Mouse (Mus musculus): ENCODE measurements around the gene Mcam. TPM values are rescaled to one million over a fixed set of nuclear protein-coding genes. Genes with fewer than 3 reads are reported as not detected.

The Mcam gene
- 42.7 and 51.8 TPM in 2 replicates for polyA plus RNA-seq (2015; fragmentation: Nextera tagmentation; extraction: Ambion mirVana)

DNA sequence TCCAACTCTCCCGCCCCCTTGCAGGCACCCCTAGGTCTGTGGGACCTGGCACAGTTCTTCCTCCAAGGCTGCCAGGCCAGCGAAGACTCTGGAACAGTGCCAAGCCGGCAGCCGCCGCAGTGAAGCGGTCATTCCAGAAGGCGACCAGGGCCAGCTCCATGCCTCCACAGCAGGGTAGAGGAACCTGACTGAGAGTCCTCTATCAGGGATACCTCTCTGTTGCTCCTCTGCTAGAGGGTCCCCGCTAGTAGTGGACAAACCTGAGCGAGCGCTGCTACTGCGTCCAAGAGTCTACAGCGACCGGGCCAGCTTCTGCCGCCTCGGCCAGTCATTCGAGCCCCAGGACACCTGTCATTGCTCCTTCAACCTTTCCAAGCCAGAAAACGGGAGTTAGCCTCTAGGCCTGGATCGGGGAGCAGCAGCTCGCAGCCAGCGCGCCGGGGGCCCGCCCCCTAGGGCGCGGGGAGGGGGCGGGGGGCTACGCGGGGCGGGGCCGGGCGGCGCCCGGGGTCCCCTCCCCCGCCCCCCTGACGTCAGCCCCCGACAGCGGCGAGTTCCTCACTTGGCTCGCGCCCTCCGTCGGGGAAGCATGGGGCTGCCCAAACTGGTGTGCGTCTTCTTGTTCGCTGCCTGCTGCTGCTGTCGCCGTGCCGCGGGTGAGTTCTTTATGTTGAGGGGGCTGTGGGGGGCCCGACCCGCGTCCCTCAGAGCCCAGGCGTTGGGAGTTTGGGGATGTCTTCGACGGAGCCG lies at the start of gene Mcam:
TSS of gene Mcam (plus strand) at position 369 of the 750 bp plus-strand sequence.

DNA sequence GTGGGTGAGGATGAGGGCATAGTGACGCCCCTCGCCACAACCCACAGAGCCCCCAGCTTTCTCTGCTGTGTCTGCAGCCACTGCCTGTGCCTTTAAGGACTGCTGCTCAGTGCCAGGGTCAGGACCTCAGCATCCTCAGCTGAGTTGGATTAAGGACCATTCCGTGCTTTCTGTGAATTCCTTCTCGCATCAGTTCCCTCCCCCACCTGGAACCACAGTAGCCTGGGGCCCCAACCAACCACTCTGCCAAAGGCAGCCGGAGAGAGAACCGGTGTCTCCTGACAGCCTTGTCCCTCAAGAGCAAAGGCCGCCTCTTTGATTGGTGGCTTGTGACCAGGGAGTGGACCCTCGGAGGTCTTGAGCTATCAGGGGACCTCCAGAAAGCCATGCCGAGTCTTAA lies 32.8 kb upstream of the Mcam start, which contains the start of gene Mfrp:
TSS of gene Mfrp (plus strand) at position 240 of the 400 bp plus-strand sequence.

GRCm38 (mm10) chr9:44107110-44107509 lies 27.2 kb upstream of the Mcam start, which contains the start of gene C1qtnf5:
Gene C1qtnf5 (plus strand): TSS chr9:44107245.

DNA sequence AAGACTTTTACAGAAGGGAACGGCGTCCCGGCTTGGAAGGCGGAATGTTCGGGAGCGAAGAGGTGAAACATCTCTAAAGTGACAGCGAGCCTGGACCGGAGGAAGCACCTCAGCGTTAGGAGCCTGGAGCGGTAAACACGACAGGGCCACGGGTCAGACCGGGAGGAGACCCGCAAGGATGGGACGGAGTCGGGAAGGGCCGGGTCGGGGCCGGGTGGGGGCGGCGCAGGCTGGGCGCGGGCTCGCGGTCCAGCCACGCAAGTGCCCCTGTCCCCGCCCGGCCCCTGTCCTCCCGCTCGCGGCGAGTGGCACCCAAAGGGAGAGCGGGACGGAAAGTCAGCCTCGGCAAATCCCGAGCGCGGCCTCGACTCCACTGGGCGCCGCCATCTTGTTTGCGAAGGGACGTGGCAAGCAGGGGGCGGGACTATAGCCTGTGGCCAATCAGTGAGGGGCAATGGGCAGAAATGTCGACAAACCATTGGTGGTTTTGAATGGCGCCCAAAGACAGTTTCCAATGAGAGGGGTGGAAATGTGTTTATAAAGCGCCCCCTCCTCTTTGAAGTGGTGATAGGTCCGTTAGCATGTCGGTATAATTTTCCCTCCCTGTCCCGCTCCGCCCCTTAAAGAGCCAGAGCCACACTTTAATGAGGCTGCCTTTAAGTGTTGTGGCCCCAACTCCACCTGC lies 21.0 kb upstream of the Mcam start, which contains the start of the genes Gm49380 and Rnf26:
TSS of gene Gm49380 (minus strand) at position 396 of the 685 bp plus-strand sequence.
TSS of gene Rnf26 (minus strand) at position 413 of the 685 bp plus-strand sequence.

Other genes with a start within 250 kb of the Mcam start
- gene Thy1, start 91.1 kb upstream of the Mcam start, polyA plus RNA-seq (2015; fragmentation: Nextera tagmentation; extraction: Ambion mirVana): 4.5 and 5.8 TPM in 2 replicates
- 134 and 136 TPM in 2 replicates for gene Usp2, start 67.4 kb upstream of the Mcam start, polyA plus RNA-seq (2015; fragmentation: Nextera tagmentation; extraction: Ambion mirVana)
- gene Mfrp, start 32.7 kb upstream of the Mcam start, polyA plus RNA-seq (2015; fragmentation: Nextera tagmentation; extraction: Ambion mirVana): not detected in 2 replicates
- 3.1 and 4.4 TPM in 2 replicates for gene C1qtnf5, start 27.2 kb upstream of the Mcam start, polyA plus RNA-seq (2015; fragmentation: Nextera tagmentation; extraction: Ambion mirVana)
- gene Gm49380, start 21.0 kb upstream of the Mcam start, polyA plus RNA-seq (2015; fragmentation: Nextera tagmentation; extraction: Ambion mirVana): 0.21 TPM in 1 of 2 replicates, not detected in the other
- gene Rnf26, start 21.0 kb upstream of the Mcam start, polyA plus RNA-seq (2015; fragmentation: Nextera tagmentation; extraction: Ambion mirVana): 15.9 and 18.6 TPM in 2 replicates
- gene Cbl, start 99.6 kb downstream of the Mcam start, polyA plus RNA-seq (2015; fragmentation: Nextera tagmentation; extraction: Ambion mirVana): 4.2 and 5.2 TPM in 2 replicates
- not detected in 2 replicates for gene Ccdc153, start 106.2 kb downstream of the Mcam start, polyA plus RNA-seq (2015; fragmentation: Nextera tagmentation; extraction: Ambion mirVana)
- not detected in 2 replicates for gene Pdzd3, start 117.0 kb downstream of the Mcam start, polyA plus RNA-seq (2015; fragmentation: Nextera tagmentation; extraction: Ambion mirVana)
- 10.4 and 10.9 TPM in 2 replicates for gene Nlrx1, start 134.1 kb downstream of the Mcam start, polyA plus RNA-seq (2015; fragmentation: Nextera tagmentation; extraction: Ambion mirVana)
- 0.38 and 0.58 TPM in 2 replicates for gene Abcg4, start 154.1 kb downstream of the Mcam start, polyA plus RNA-seq (2015; fragmentation: Nextera tagmentation; extraction: Ambion mirVana)
- gene Hinfp, start 171.2 kb downstream of the Mcam start, polyA plus RNA-seq (2015; fragmentation: Nextera tagmentation; extraction: Ambion mirVana): 7.5 and 7.7 TPM in 2 replicates
- gene C2cd2l, start 185.8 kb downstream of the Mcam start, polyA plus RNA-seq (2015; fragmentation: Nextera tagmentation; extraction: Ambion mirVana): 3.5 and 6.5 TPM in 2 replicates
- 19.2 and 20.1 TPM in 2 replicates for gene Dpagt1, start 191.6 kb downstream of the Mcam start, polyA plus RNA-seq (2015; fragmentation: Nextera tagmentation; extraction: Ambion mirVana)
- gene H2afx, start 200.2 kb downstream of the Mcam start, polyA plus RNA-seq (2015; fragmentation: Nextera tagmentation; extraction: Ambion mirVana): 55.3 and 61.5 TPM in 2 replicates
- gene Hmbs, start 209.8 kb downstream of the Mcam start, polyA plus RNA-seq (2015; fragmentation: Nextera tagmentation; extraction: Ambion mirVana): 44.7 and 48.8 TPM in 2 replicates
- gene Vps11, start 227.2 kb downstream of the Mcam start, polyA plus RNA-seq (2015; fragmentation: Nextera tagmentation; extraction: Ambion mirVana): 17.4 and 18.7 TPM in 2 replicates
- gene Hyou1, start 245.0 kb downstream of the Mcam start, polyA plus RNA-seq (2015; fragmentation: Nextera tagmentation; extraction: Ambion mirVana): 5.4 and 5.8 TPM in 2 replicates

Data from skeletal muscle tissue, postnatal 0 days (tissue).